Mouse (Mus musculus) embryonic facial prominence, embryonic 10.5 days (tissue): ENCODE measurements around the gene Crcp. TPM values are rescaled to one million over a fixed set of nuclear protein-coding genes. Genes with fewer than 3 reads are reported as not detected.

ENCODE experiments used
- DNase-seq: peaks from one replicate; pipeline ENCODE4 v3.0.0-alpha.2; 2017; ENCODE audit warnings: low spot score
- H3K27ac ChIP-seq: fragments of 300-500 bp; sonication (generic); replicated peaks from 2 replicates; pipeline ENCODE4 v1.5.1; 2016; ENCODE audit warnings: mild to moderate bottlenecking
- H3K27me3 ChIP-seq: fragments of 300-500 bp; sonication (generic); replicated peaks from 2 replicates; pipeline ENCODE4 v1.6.1; 2016; ENCODE audit warnings: low read depth, mild to moderate bottlenecking; ENCODE audit not compliant: poor library complexity, severe bottlenecking
- H3K36me3 ChIP-seq: fragments of 300-500 bp; sonication (generic); replicated peaks from 2 replicates; pipeline ENCODE4 v1.6.1; 2016; ENCODE audit warnings: mild to moderate bottlenecking, moderate library complexity
- H3K4me1 ChIP-seq: fragments of 300-500 bp; sonication (generic); 2 replicates; pipeline ENCODE4 v1.6.1; 2016
- H3K4me3 ChIP-seq: fragments of 300-500 bp; sonication (generic); 2 replicates; pipeline ENCODE4 v1.5.1; 2016; ENCODE audit warnings: mild to moderate bottlenecking, moderate library complexity
- H3K9me3 ChIP-seq: fragments of 300-500 bp; sonication (generic); 2 replicates; pipeline ENCODE4 v1.6.1; 2016; ENCODE audit warnings: mild to moderate bottlenecking
- WGBS: fragments of 180-500 bp; shearing (Covaris S2); methylation state at CpG from one replicate; pipeline ENCODE4 v1.1.7; 2016; 5-methylcytosine and 5-hydroxymethylcytosine counted together
- polyA plus RNA-seq: library from polyadenylated mRNA; unstranded; fragments of >200 nt; fragmentation: Nextera tagmentation; extraction: Ambion mirVana; gene quantifications from 2 replicates; pipeline ENCODE4 v1.2.1, GENCODE M21; 2016

The Crcp gene
- polyA plus RNA-seq, 1 experiment from 2014 or later, result 53.3 TPM

DNA sequence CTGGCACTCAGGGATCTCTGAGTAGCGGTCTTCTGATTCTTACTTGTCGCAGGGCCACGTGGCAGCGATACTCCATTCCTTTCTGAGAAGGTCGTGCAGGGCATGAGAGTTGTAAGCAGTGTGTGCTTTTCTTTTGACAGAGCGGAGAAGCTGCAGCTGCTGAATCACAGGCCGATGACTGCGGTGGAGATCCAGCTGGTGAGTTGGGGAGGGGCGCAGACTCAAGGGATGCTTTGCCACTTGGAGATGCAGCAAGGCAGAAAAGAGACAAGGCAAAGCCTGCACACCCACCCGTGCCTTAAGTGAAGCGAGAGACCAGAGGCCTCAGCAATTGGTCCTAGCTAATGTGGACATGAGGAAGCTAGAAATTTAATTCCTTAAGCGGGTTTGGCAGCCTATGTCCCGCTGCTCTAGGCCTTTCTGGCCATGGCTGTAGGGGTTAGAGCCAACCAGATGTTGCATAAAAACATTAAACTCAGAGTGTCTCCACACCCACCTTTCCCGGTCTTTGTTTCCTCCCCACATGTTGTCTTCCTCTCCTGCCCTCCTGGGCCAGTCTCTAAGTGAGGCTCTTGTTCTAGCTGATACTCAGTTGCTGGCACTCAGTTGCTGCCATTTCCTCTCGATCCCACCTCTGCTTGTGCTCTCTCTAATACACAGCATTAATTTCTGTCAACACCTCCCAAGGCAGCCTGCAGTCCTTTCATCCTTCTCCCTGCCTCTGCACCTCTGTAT lies 19.9 kb downstream of the Crcp start:
- Histone ChIP-seq H3K27ac (no peak overlapping the region), H3K27me3 (no peaks in the 10 kb centered on the region), H3K4me3 (no peak overlapping the region), H3K9me3 (no peaks in the 10 kb centered on the region), H3K36me3 (peaks cover 86% of the 10 kb centered on the region), H3K4me1 (0 out of 2 replicates have a peak, but pooled peaks cover 5% of the 10 kb centered on the region)
- 91% methylated on average over 15 of the region's 15 CpGs for WGBS
- no peak for DNase-seq

DNA sequence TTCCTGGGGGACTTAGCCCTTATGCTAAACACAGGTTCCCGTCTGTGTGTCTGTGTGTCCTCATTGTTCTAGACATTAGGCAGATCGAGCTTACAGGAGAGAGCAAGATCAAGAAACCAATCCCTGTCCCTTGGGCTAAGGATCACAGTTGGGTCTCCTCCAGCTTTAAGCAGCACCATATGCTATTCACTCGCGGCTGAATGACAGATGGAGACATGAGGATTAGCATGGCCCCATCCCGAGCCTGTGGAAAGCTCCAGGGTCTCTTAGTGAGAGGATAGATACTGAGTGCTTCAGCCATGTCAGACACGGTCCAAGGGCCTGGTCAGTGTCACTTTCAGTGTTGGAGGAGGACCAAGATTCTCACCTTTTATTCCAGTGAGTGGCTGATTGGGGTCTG lies 21.3 kb downstream of the Crcp start:
- 78% methylated on average over 6 of the region's 6 CpGs for WGBS
- 0 out of 2 replicates have a peak, but pooled peaks cover 5% of the 10 kb centered on the region for H3K4me1 ChIP-seq
- H3K27ac ChIP-seq, result no peak overlapping the region
- no peak overlapping the region for H3K4me3 ChIP-seq
- H3K9me3 ChIP-seq, result no peaks in the 10 kb centered on the region
- no peak for DNase-seq
- peaks cover 84% of the 10 kb centered on the region for H3K36me3 ChIP-seq
- no peaks in the 10 kb centered on the region for H3K27me3 ChIP-seq

DNA sequence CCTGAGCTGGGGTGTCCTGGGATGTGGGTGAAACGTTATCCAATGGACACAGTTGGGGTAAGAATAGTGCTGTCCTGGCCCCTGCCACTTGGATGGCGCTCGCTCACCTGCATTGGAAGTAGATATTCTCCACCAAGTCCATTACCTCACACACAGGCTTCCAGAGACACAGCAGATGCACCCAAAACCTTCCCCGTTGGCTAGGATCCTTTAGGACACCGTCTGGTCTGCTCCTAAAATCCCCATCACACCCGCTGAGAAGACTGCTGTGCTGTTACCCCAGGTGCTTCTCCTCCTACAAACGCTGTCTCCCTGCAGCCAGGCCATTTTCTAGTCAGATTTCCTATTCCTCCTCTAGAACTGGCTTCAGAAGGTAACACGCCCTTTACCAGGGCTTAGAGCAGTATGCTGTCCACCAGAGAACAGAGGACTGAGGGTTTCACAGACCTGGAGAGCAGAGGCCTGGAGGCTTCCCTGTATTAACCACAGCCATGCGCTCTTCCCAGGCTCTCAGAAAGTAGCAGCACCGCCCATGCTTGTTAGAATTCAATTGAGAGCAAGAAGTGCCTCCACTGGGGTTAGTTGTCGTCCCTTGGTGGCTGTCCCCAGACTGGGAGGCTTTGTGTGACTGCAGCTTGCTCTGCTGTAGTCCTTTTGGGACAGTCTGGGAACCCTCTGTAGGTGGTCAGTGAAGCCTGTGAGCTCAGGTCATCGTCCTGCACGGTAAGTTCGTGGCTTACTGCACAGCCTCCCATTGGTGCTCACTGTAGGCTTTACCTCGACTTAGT lies 22.2 kb downstream of the Crcp start:
- no peak overlapping the region for H3K4me3 ChIP-seq
- no peaks in the 10 kb centered on the region for H3K9me3 ChIP-seq
- H3K27ac ChIP-seq, result no peak overlapping the region
- H3K36me3 ChIP-seq, result peaks cover 80% of the 10 kb centered on the region
- no peaks in the 10 kb centered on the region for H3K4me1 ChIP-seq
- H3K27me3 ChIP-seq, result no peaks in the 10 kb centered on the region
- no peak for DNase-seq
- 83% methylated on average over 15 of the region's 15 CpGs for WGBS

DNA sequence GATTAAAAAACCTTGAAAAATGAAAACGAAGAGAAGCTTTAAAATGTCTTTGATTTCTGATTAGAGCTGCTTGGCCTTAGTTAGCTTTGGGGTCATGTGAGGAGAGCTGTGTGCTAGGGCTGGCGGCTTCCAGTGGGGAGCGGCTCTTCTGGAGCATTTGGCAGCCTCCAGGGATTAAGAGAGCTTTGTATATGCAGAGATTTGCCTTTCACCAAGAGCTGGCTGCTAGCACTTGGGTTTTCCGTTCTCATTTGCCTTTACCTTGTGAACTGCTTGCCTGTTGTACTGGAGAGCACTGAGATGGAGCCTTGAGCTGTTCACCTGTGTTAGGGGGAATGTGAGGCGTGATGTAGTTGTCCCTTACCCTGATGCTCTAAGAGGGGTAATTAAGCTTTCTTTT lies 23.4 kb downstream of the Crcp start:
- H3K27ac ChIP-seq, result no peak overlapping the region
- H3K36me3 ChIP-seq, result peaks cover 68% of the 10 kb centered on the region
- DNase-seq, result no peak
- no peaks in the 10 kb centered on the region for H3K9me3 ChIP-seq
- WGBS, result 83% methylated on average over 5 of the region's 5 CpGs
- no peak overlapping the region for H3K4me3 ChIP-seq
- no peaks in the 10 kb centered on the region for H3K27me3 ChIP-seq
- H3K4me1 ChIP-seq, result no peaks in the 10 kb centered on the region

DNA sequence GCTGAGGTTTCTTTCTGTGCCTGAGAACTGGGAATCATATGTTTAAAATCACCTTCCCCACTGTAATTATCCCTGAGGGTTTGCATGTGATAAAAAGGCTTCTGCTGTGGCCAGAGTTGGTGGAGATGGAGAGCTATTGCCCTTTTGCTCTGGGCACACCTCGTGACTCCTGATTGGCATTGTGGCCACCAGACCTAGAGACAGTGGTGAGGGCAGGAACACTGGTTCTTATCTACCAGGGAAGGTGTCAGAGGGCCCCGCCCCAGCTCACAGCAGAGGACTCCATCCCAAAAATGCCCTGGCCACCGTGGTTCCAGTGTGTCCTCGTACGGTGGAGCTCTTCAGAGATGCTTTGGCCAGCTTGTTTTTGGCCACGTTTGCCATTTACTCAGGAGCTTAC lies 23.9 kb downstream of the Crcp start:
- no peaks in the 10 kb centered on the region for H3K4me1 ChIP-seq
- H3K27me3 ChIP-seq, result no peaks in the 10 kb centered on the region
- H3K4me3 ChIP-seq, result no peak overlapping the region
- peaks cover 65% of the 10 kb centered on the region for H3K36me3 ChIP-seq
- H3K9me3 ChIP-seq, result no peaks in the 10 kb centered on the region
- no peak overlapping the region for H3K27ac ChIP-seq
- WGBS, result 89% methylated on average over 6 of the region's 6 CpGs
- no peak for DNase-seq

DNA sequence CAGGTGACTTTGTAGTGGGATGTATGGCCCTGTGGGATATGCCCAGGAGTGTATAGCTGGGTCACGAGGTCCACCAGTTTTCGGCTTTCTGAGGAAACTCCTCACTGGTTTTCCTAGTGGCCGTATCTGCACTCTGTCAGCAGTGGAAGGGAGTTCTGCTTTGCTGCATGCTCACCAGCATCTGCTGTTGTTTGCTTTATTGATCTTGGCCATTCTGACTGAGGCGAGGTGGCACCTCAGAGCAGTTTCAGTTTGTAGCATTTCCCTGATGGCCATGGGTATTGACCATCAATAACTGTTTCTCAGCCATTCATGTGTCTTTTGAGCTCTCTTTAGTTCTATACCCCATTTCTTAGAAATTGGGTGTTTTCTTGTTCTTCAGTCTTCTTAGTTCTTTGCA lies 26.6 kb downstream of the Crcp start:
- WGBS, result 90% methylated on average over 4 of the region's 4 CpGs
- no peak overlapping the region for H3K4me3 ChIP-seq
- DNase-seq, result no peak
- H3K27me3 ChIP-seq, result no peaks in the 10 kb centered on the region
- no peaks in the 10 kb centered on the region for H3K4me1 ChIP-seq
- peaks cover 69% of the 10 kb centered on the region for H3K36me3 ChIP-seq
- no peaks in the 10 kb centered on the region for H3K9me3 ChIP-seq
- H3K27ac ChIP-seq, result no peak overlapping the region

DNA sequence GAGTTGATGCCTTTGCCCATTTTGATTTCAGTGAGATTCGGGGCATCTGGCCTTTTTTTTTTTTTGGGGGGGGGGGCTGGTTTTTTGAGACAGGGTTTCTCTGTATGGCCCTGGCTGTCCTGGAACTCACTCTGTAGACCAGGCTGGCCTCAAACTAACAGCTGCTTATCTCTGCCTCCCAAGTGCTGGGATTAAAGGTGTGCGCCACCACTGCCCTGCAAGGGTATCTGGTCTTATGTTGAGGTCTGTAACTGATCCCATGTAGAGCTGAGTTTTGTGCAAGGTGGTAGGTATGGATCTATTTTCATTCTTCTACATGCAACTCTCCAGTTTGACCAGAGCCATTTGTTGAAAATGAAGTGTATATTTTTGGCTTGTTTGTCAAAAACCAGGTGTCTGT lies 27.2 kb downstream of the Crcp start:
- no peak overlapping the region for H3K4me3 ChIP-seq
- WGBS, result 90% methylated on average over 2 of the region's 2 CpGs
- no peak for DNase-seq
- no peak overlapping the region for H3K27ac ChIP-seq
- no peaks in the 10 kb centered on the region for H3K9me3 ChIP-seq
- H3K27me3 ChIP-seq, result no peaks in the 10 kb centered on the region
- peaks cover 67% of the 10 kb centered on the region for H3K36me3 ChIP-seq
- no peaks in the 10 kb centered on the region for H3K4me1 ChIP-seq

DNA sequence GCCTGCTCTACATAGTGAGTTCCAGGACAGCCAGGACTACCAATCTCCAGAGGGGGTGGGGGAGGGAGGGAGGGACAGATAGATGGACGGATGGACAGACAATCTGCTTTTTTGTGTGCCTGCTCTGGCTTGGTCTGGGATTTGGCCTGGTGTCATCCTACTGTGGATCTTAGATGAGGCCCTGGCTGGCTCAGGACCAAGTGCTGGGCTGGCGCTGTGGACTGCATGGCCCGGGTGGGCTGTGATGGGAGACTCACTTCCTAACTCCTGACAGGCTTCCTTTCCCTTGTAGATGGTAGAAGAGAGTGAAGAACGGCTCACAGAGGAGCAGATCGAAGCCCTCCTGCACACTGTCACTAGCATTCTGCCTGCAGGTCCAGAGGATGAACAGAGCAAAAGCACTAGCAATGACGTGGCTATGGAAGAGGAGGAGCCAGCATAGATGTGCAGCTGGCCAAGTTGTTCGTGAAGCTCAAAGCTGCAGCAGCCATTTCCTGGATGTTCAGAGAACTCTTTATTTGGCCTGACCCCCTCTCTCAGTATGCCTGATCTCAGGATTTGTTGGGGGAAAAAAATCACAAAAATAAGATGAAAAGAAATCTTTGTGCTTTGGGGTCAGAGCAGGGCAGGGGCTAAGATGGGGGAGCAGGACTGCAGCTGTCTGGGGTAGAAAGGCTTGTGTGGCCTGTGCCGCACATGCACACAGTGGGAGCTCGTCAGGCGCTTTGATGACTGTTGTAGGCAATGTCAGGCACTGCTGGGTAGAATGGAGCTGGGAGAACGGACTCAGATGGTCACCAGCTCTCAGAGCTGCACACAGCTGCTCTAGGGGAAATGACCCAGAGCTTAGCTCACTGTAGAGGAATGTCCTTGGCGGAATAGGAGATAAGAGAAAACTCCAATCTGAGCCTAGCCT lies 30.6 kb downstream of the Crcp start:
- 75% methylated on average over 12 of the region's 12 CpGs for WGBS
- H3K27ac ChIP-seq, result no peak overlapping the region

DNA sequence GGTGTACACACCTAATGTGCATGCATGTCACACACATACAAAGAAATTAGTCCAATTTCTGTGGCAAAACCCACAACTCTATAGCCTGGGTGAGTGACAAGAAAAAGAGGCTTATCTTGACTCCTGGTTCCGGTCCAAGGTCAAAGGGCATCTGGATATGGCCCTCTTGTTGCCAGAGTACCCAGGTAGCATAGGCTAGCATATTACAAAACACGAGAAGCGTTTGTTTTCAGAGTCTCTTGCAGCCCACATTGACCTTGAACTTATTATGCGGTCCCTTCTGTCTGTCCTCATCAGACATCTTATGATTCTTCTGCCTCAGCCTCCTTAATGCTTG lies 31.2 kb downstream of the Crcp start:
- Histone ChIP-seq H3K4me1 (no peaks in the 10 kb centered on the region), H3K36me3 (peaks cover 47% of the 10 kb centered on the region), H3K27ac (no peak overlapping the region), H3K27me3 (no peaks in the 10 kb centered on the region), H3K9me3 (no peaks in the 10 kb centered on the region), H3K4me3 (no peak overlapping the region)
- no peak for DNase-seq
- WGBS, result 92% methylated on average over 4 of the region's 4 CpGs

More for the DNA sequence above, 30.6 kb downstream of the Crcp start:
- Histone ChIP-seq H3K4me1 (no peaks in the 10 kb centered on the region), H3K4me3 (no peak overlapping the region), H3K36me3 (peaks cover 52% of the 10 kb centered on the region), H3K9me3 (no peaks in the 10 kb centered on the region), H3K27me3 (no peaks in the 10 kb centered on the region)
- DNase-seq, result no peak

DNA sequence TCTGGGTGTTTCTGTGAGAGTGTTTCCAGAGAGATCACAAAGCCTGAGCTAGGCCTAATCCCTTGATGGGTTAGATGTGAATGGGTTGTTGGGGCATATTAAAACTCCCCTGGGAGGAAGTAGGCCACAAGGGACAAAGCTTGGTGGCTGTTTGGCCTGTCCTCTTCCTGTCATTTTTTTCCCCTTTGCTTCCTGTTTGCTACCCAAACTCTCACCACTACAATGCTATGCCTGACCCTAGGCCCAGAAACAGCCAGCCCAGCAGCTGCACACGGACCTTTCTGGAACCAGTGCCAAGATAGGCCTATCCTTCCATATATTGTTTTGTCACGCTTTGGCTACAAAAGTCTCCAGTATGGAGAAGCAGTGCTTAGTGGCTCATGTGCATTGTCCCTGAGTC lies 33.0 kb downstream of the Crcp start:
- Histone ChIP-seq H3K36me3 (peaks cover 42% of the 10 kb centered on the region), H3K9me3 (no peaks in the 10 kb centered on the region), H3K4me3 (no peak overlapping the region), H3K4me1 (no peaks in the 10 kb centered on the region), H3K27ac (no peak overlapping the region), H3K27me3 (no peaks in the 10 kb centered on the region)
- no peak for DNase-seq
- WGBS, result 85% methylated on average over 2 of the region's 2 CpGs

DNA sequence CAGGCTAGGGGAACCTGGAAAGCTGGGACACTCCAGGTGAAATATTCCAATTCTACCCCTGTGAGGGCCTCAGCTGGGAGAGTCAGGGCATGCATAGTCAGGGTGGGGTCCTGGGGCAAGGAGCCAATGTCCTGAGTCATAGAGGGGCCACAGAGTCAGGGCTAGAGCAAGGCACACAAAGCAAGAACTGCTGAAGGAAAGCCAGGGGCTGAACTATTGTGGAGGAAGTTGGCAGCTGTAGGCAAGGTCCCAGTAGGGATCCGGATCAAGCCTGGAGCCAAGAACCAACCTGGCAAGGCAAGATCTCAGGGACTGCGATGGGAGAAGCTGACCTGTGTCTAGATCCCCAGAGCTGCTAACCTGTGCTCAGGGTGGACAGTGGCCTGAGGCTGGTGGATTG lies 34.7 kb downstream of the Crcp start:
- H3K4me3 ChIP-seq, result no peak overlapping the region
- H3K27ac ChIP-seq, result no peak overlapping the region
- H3K36me3 ChIP-seq, result peaks cover 36% of the 10 kb centered on the region
- no peaks in the 10 kb centered on the region for H3K4me1 ChIP-seq
- DNase-seq, result no peak
- 84% methylated on average over 2 of the region's 2 CpGs for WGBS
- H3K9me3 ChIP-seq, result no peaks in the 10 kb centered on the region
- no peaks in the 10 kb centered on the region for H3K27me3 ChIP-seq

DNA sequence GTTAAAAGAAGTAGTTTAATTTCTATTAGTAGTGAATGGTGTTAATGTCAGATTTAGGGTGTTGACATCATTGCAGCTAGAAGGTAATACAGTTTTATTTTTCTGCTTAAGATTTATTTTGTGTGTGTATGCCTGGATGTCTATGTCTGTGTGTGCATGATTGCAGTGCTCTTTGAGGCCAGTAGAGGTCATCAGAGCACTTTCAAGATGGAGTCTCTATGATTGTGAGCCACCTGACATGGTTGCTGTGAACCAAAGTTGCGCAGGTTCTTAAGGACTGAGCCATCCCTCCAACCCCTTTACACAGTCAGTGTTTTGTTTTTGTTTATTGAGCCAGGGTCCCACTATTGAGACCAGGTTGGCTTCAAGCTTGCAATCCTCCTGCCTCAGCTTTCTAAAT lies 36.5 kb downstream of the Crcp start:
- no peaks in the 10 kb centered on the region for H3K27me3 ChIP-seq
- H3K9me3 ChIP-seq, result no peaks in the 10 kb centered on the region; the same call in 1 of the 2 replicates
- 96% methylated on average over 1 of the region's 1 CpGs for WGBS
- no peak for DNase-seq
- no peak overlapping the region for H3K27ac ChIP-seq
- no peaks in the 10 kb centered on the region for H3K4me1 ChIP-seq
- no peak overlapping the region for H3K4me3 ChIP-seq
- H3K36me3 ChIP-seq, result peaks cover 18% of the 10 kb centered on the region
